Mouse (Mus musculus): ENCODE measurements around the gene Utp14a. TPM values are rescaled to one million over a fixed set of nuclear protein-coding genes. Genes with fewer than 3 reads are reported as not detected.
A peak's percentile ranks its signal among the peaks of the same experiment; 100 is the strongest.

Gene Utp14a
- polyA plus RNA-seq, 1 experiment = 29.3 TPM

DNA sequence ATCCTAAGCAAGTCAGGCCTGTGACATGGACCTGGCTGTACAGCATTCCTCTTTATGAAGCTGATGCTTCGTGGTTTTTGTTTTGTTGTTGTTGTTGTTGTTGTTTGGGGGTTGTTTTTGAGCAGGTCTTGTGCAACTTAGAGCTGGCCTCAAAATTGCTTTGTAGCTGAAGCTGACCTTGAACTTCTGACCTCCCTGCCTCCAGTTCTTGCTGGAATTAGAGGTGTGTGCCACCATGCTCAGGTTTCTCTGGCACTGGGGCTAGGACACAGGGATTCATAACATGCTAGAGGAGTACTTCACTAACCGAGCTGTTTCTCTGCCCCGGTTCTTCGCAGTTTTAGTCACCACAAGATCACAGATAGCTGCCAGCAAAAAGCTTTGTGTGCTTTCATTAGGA lies 48.7 kb downstream of the Utp14a start:
- Histone ChIP-seq H3K27ac (ENCODE audit: insufficient read depth, low read length) (no peak overlapping the region), H3K4me3 (ENCODE audit: insufficient read depth, low read length) (no peak overlapping the region), H3K4me1 (ENCODE audit: control insufficient read depth, insufficient read depth, low read length) (no peaks in the 10 kb centered on the region)
- TF ChIP-seq POLR2A (IDR thresholded peaks at IDR 0.05; ENCODE audit: low read depth, low read length) (no peak), CTCF (IDR thresholded peaks at IDR 0.05; ENCODE audit: borderline replicate concordance, insufficient read depth, low read length) (no peak)

DNA sequence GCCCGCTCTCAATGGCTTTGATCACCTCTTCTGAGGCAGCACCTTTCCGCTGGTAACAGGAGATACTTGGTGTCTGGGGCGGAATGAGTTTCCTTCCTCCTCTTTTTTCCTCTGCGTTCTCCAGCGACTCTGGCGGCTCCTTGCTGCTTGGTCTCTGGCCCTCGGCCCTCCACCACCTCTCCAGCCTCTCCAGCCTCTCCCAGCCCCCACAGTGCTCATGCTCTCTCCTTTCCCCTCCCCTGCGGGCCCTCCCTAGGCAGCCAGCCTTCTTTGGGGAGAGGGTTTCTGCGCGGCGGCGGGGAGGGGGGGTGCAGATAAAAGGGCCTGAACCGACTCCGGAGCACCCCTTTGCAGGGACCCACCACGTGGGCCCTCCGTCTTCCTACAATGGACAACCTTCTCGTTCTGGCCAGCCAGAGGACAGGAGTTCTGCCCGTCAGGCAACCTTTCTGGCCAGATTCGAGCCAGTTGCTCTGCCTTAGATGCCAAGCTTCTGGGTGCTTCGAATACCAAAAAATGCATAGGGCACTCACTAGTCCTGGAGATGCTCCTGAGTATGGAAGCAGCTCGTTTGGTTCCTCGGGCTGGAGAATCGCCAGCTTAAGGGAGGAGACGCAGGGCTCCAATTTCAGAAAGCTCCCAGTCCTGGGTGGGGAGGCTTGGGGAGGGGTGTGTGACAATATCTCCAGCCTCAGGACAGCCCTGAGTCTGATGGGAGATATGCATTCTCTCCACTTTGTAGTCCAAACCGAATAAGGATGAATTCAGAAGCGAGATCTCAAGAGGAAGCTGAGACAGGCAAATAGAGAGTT lies 54.2 kb downstream of the Utp14a start:
- no peaks in the 10 kb centered on the region for H3K4me1 ChIP-seq (ENCODE audit: control insufficient read depth, insufficient read depth, low read length)
- TF ChIP-seq CTCF (IDR thresholded peaks at IDR 0.05; ENCODE audit: borderline replicate concordance, insufficient read depth, low read length) (no peak), POLR2A (IDR thresholded peaks at IDR 0.05; ENCODE audit: low read depth, low read length) (no peak)
- no peak overlapping the region for H3K27ac ChIP-seq (ENCODE audit: insufficient read depth, low read length)
- H3K4me3 ChIP-seq (ENCODE audit: insufficient read depth, low read length) = no peak overlapping the region

DNA sequence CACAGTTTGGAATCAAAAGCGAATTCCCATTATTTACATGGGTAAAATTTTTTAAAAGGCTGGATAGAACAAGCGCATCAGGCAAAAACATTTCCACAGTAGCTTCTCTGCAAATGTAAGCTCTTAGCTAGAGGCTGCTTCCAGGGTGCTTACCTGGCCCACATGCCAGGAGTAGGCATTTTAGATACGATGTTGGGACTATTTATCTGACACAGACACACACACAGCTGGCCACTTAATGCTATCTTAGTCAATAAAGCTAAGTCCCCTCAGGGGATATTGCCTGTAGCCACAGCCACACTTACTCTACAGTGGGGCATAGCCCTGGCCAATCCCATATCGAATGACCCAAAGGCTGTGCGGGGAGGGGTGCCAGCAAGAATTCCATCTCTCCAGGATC lies 55.1 kb downstream of the Utp14a start:
- no peak overlapping the region for H3K27ac ChIP-seq (ENCODE audit: insufficient read depth, low read length)
- H3K4me1 ChIP-seq (ENCODE audit: control insufficient read depth, insufficient read depth, low read length) = no peaks in the 10 kb centered on the region
- H3K4me3 ChIP-seq (ENCODE audit: insufficient read depth, low read length) = no peak overlapping the region
- TF ChIP-seq POLR2A (IDR thresholded peaks at IDR 0.05; ENCODE audit: low read depth, low read length) (no peak), CTCF (IDR thresholded peaks at IDR 0.05; ENCODE audit: borderline replicate concordance, insufficient read depth, low read length) (no peak)

DNA sequence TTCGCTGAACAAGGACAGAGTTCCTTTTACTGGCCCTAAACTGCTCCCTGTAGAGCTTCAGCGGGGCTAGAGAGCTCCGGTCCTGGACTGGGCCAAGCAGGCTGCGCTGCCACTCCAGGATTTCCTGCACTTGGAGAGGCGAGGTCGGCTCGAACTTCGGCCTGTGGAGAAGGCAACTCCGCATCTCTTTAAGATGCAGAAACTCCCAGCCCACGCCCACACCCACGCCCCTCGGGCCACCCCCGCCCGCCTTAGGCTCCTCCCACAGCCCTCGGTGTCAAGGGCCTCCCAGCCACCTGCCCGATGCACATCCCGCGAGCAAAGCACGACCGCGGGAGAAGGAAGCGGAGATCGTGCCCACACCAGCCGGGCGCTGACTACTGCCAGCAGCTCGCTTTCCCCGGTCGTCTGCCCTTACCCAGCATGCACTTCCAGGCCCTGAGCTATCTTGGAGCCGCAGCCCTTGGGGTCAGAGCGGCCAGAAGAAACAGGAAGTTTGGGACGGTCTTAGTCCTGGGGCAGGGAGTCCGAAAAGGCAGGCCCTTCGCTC lies 57.9 kb downstream of the Utp14a start:
- no peak overlapping the region for H3K27ac ChIP-seq (ENCODE audit: insufficient read depth, low read length)
- TF ChIP-seq CTCF (IDR thresholded peaks at IDR 0.05; ENCODE audit: borderline replicate concordance, insufficient read depth, low read length) (no peak), POLR2A (IDR thresholded peaks at IDR 0.05; ENCODE audit: low read depth, low read length) (peak; percentile 55)
- H3K4me3 ChIP-seq (ENCODE audit: insufficient read depth, low read length) = peak overlapping the region; percentile 38
- H3K4me1 ChIP-seq (ENCODE audit: control insufficient read depth, insufficient read depth, low read length) = no peaks in the 10 kb centered on the region

DNA sequence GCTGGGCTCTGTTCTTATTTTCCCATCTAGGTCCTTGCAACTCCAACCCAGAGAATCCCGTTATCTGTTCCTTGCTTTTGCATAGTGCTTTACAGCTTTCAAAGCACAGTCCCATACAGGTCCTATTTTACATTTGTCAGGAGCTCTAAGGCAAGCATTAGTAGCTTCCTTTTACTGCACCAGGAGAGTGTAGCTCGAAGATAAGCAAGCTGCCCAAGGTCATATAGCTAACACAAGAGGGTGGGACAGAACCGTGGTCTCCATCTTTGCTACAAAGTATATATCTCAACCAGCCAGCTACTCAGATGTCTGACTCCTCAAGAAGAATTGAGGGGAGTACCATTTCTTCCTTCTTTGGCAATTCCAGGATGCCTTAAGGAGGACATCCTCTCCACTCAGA lies 60.8 kb downstream of the Utp14a start:
- no peak overlapping the region for H3K4me3 ChIP-seq (ENCODE audit: insufficient read depth, low read length)
- H3K27ac ChIP-seq (ENCODE audit: insufficient read depth, low read length) = no peak overlapping the region
- H3K4me1 ChIP-seq (ENCODE audit: control insufficient read depth, insufficient read depth, low read length) = no peaks in the 10 kb centered on the region
- TF ChIP-seq CTCF (IDR thresholded peaks at IDR 0.05; ENCODE audit: borderline replicate concordance, insufficient read depth, low read length) (no peak), POLR2A (IDR thresholded peaks at IDR 0.05; ENCODE audit: low read depth, low read length) (no peak)

DNA sequence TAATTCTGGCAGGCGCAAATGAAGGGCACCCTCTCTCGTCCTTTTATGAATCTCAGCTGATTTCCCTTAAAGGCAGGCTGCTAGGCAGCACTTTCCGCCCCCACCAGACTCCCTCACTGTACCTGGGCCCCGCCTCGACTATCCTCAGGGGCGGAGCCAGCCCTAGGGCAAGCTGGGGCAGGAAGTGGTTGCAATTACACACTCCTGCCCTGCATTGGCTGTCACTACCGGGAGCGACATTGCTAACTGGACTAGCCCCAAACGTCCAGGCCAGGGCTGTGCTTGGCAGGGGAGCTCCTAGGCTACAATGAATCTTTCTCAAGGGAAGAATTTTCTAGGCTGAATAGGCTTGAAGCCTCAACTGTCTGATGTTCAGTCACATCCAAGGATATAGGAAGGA lies 61.5 kb downstream of the Utp14a start:
- H3K27ac ChIP-seq (ENCODE audit: insufficient read depth, low read length) = no peak overlapping the region
- H3K4me3 ChIP-seq (ENCODE audit: insufficient read depth, low read length) = no peak overlapping the region
- no peak for TF ChIP-seq POLR2A (IDR thresholded peaks at IDR 0.05; ENCODE audit: low read depth, low read length)
- TF ChIP-seq CTCF (IDR thresholded peaks at IDR 0.05; ENCODE audit: borderline replicate concordance, insufficient read depth, low read length) = no peak
- H3K4me1 ChIP-seq (ENCODE audit: control insufficient read depth, insufficient read depth, low read length) = no peaks in the 10 kb centered on the region

Other genes starting within 250 kb of the Utp14a start
- gene Apln, start 222.0 kb upstream of the Utp14a start, polyA plus RNA-seq (2011; ENCODE audit: insufficient read length, low read depth, missing spikeins) = 3.4 and 5.0 TPM in 2 replicates
- 1.5 and 1.6 TPM in 2 replicates for gene Xpnpep2, start 148.1 kb upstream of the Utp14a start, polyA plus RNA-seq (2011; ENCODE audit: insufficient read length, low read depth, missing spikeins)
- 0.26 TPM in 1 of 2 replicates, not detected in the other for gene Sash3, start 110.4 kb upstream of the Utp14a start, polyA plus RNA-seq (2011; ENCODE audit: insufficient read length, low read depth, missing spikeins)
- gene Zdhhc9, start 48.0 kb upstream of the Utp14a start, polyA plus RNA-seq (2011; ENCODE audit: insufficient read length, low read depth, missing spikeins) = 53.6 and 53.8 TPM in 2 replicates
- 9.2 and 9.7 TPM in 2 replicates for gene Bcorl1, start 84.5 kb downstream of the Utp14a start, polyA plus RNA-seq (2011; ENCODE audit: insufficient read length, low read depth, missing spikeins)
- 27.1 and 30.6 TPM in 2 replicates for gene Elf4, start 206.3 kb downstream of the Utp14a start, polyA plus RNA-seq (2011; ENCODE audit: insufficient read length, low read depth, missing spikeins)